Mouse (Mus musculus): ENCODE data around the gene Kalrn.

Kalrn gene

GRCm38 (mm10) chr16:33988358-33989012 lies 584.8 kb downstream of the Kalrn start:
- CTCF ChIA-PET, result interaction anchor here (0.6 to 1.6 kb wide), 3 partner anchors 12 to 158 kb away, joined by 3 to 5 read pairs (median 4); no protein-coding TSS in a partner anchor

- CTCF ChIA-PET, result interaction anchor here (0.6 to 0.7 kb wide), 2 partner anchors 8 to 12 kb away, joined by 3 read pairs; no protein-coding TSS in a partner anchor
Observed at GRCm38 (mm10) chr16:33986993-33987392, 586.3 kb downstream of the Kalrn start.

- CTCF ChIA-PET, result interaction anchor here (0.6 kb wide), 1 partner anchor 85 kb away, joined by 3 read pairs; no protein-coding TSS in a partner anchor
Observed at GRCm38 (mm10) chr16:33985372-33985771, 588.0 kb downstream of the Kalrn start.

- CTCF ChIA-PET, result no interaction called here
Observed at GRCm38 (mm10) chr16:33983712-33984111, 589.6 kb downstream of the Kalrn start.

- CTCF ChIA-PET, result no interaction called here
Observed at GRCm38 (mm10) chr16:33979855-33980254, 593.5 kb downstream of the Kalrn start.

- CTCF ChIA-PET, result interaction anchor here (0.9 kb wide), 1 partner anchor 8 kb away, joined by 3 read pairs; no protein-coding TSS in a partner anchor
Observed at GRCm38 (mm10) chr16:33967283-33967640, 606.1 kb downstream of the Kalrn start.

- CTCF ChIA-PET, result interaction anchor here (0.9 kb wide), 1 partner anchor 9 kb away, joined by 3 read pairs; no protein-coding TSS in a partner anchor
Observed at GRCm38 (mm10) chr16:33966538-33967282, 606.6 kb downstream of the Kalrn start, which contains the start of gene Umps. Umps (minus strand) TSS chr16:33967038.

- CTCF ChIA-PET, result interaction anchor here (0.9 kb wide), 1 partner anchor 10 kb away, joined by 3 read pairs; no protein-coding TSS in a partner anchor
Observed at GRCm38 (mm10) chr16:33965878-33966537, 607.3 kb downstream of the Kalrn start.

GRCm38 (mm10) chr16:33963509-33963908 lies 609.8 kb downstream of the Kalrn start:
- CTCF ChIA-PET, result no interaction called here

- CTCF ChIA-PET, result no interaction called here
Observed at GRCm38 (mm10) chr16:33954793-33955192, 618.5 kb downstream of the Kalrn start.

GRCm38 (mm10) chr16:33953008-33953407 lies 620.3 kb downstream of the Kalrn start:
- CTCF ChIA-PET, result no interaction called here

- CTCF ChIA-PET, result interaction anchor here (0.6 to 0.8 kb wide), 2 partner anchors 35 to 496 kb away, joined by 6 to 15 read pairs; no protein-coding TSS in a partner anchor
Observed at GRCm38 (mm10) chr16:33950830-33951229, 622.5 kb downstream of the Kalrn start.

GRCm38 (mm10) chr16:33950386-33950785 lies 622.9 kb downstream of the Kalrn start:
- CTCF ChIA-PET, result interaction anchor here (0.8 kb wide), 1 partner anchor 35 kb away, joined by 15 read pairs; no protein-coding TSS in a partner anchor

GRCm38 (mm10) chr16:33947664-33948571 lies 625.4 kb downstream of the Kalrn start:
- CTCF ChIA-PET, result no interaction called here

GRCm38 (mm10) chr16:33946021-33946420 lies 627.3 kb downstream of the Kalrn start:
- CTCF ChIA-PET, result no interaction called here

- CTCF ChIA-PET, result interaction anchor here (0.8 kb wide), 1 partner anchor 23 kb away, joined by 7 read pairs; no protein-coding TSS in a partner anchor
Observed at GRCm38 (mm10) chr16:33944772-33945171, 628.6 kb downstream of the Kalrn start.

GRCm38 (mm10) chr16:33944126-33944525 lies 629.2 kb downstream of the Kalrn start:
- CTCF ChIA-PET, result no interaction called here

- CTCF ChIA-PET, result no interaction called here
Observed at GRCm38 (mm10) chr16:33943388-33943787, 629.9 kb downstream of the Kalrn start.

GRCm38 (mm10) chr16:33942341-33942740 lies 631.0 kb downstream of the Kalrn start:
- CTCF ChIA-PET, result no interaction called here

- CTCF ChIA-PET, result no interaction called here
Observed at GRCm38 (mm10) chr16:33941271-33941781, 632.0 kb downstream of the Kalrn start.

GRCm38 (mm10) chr16:33940095-33940494 lies 633.2 kb downstream of the Kalrn start:
- CTCF ChIA-PET, result no interaction called here

Measured in spleen, embryonic (tissue).